Mouse (Mus musculus) neural tube, embryonic 10.5 days (tissue): Measurements from ENCODE around the gene Paf1.
A peak's percentile ranks its signal among the peaks of the same experiment; 100 is the strongest.

Experiments
- DNase-seq: peaks from one replicate; pipeline ENCODE4 v3.0.0-alpha.2; 2017; ENCODE audit warnings: low spot score; ENCODE audit errors: extremely low spot score

Gene Paf1

GRCm38 (mm10) chr7:28392429-28393271 lies at the start of gene Paf1, which contains the start of gene Med29:
Paf1 (plus strand) TSS chr7:28392951.
Med29 (minus strand) TSS chr7:28392708.
- peak; percentile 90 for DNase-seq

- DNase-seq: peak; percentile 89
Observed at GRCm38 (mm10) chr7:28344637-28345036, 48.1 kb upstream of the Paf1 start.

GRCm38 (mm10) chr7:28347746-28348145 lies 45.0 kb upstream of the Paf1 start:
- no peak for DNase-seq

GRCm38 (mm10) chr7:28348601-28349000 lies 44.1 kb upstream of the Paf1 start:
- no peak for DNase-seq

GRCm38 (mm10) chr7:28350155-28350883 lies 42.4 kb upstream of the Paf1 start, which contains the start of gene Rps16:
Rps16 (plus strand) TSS chr7:28350652.
- DNase-seq: peak; percentile 99

GRCm38 (mm10) chr7:28351676-28352191 lies 41.0 kb upstream of the Paf1 start:
- no peak for DNase-seq

GRCm38 (mm10) chr7:28353267-28353666 lies 39.5 kb upstream of the Paf1 start:
- DNase-seq: no peak

GRCm38 (mm10) chr7:28354113-28354581 lies 38.6 kb upstream of the Paf1 start:
- DNase-seq: no peak

GRCm38 (mm10) chr7:28354596-28354995 lies 38.2 kb upstream of the Paf1 start:
- DNase-seq: no peak

- no peak for DNase-seq
Observed at GRCm38 (mm10) chr7:28355221-28355620, 37.5 kb upstream of the Paf1 start.

- peak; percentile 54 for DNase-seq
Observed at GRCm38 (mm10) chr7:28356981-28357380, 35.8 kb upstream of the Paf1 start.

- DNase-seq: no peak
Observed at GRCm38 (mm10) chr7:28357984-28358383, 34.8 kb upstream of the Paf1 start.

- no peak for DNase-seq
Observed at GRCm38 (mm10) chr7:28358431-28358830, 34.3 kb upstream of the Paf1 start.

GRCm38 (mm10) chr7:28359854-28360253 lies 32.9 kb upstream of the Paf1 start:
- no peak for DNase-seq

GRCm38 (mm10) chr7:28360291-28360690 lies 32.5 kb upstream of the Paf1 start:
- DNase-seq: no peak

GRCm38 (mm10) chr7:28361647-28362341 lies 31.0 kb upstream of the Paf1 start:
- DNase-seq: no peak

- no peak for DNase-seq
Observed at GRCm38 (mm10) chr7:28362441-28363060, 30.2 kb upstream of the Paf1 start.

- DNase-seq: no peak
Observed at GRCm38 (mm10) chr7:28367663-28368275, 25.0 kb upstream of the Paf1 start.

- DNase-seq: no peak
Observed at GRCm38 (mm10) chr7:28368276-28368920, 24.4 kb upstream of the Paf1 start.

- DNase-seq: no peak
Observed at GRCm38 (mm10) chr7:28370051-28370450, 22.7 kb upstream of the Paf1 start.
